Mouse (Mus musculus) intestine, postnatal 0 days (tissue): ENCODE data around the gene Lrrc4c. TPM values are rescaled to one million over a fixed set of nuclear protein-coding genes. Genes with fewer than 3 reads are reported as not detected.

Experiments used
- ATAC-seq: fragments of 200-750 bp; cut with Nextera tagmentation; 2 replicates; pipeline ENCODE4 v1.8.0; 2017; ENCODE audit warnings: mild to moderate bottlenecking, moderate TSS enrichment, moderate library complexity
- H3K27ac ChIP-seq: fragments of 300-500 bp; sonication (generic); 2 replicates; pipeline ENCODE4 v1.5.1; 2014; ENCODE audit warnings: mild to moderate bottlenecking, low read depth, low read length, moderate library complexity
- H3K27me3 ChIP-seq: fragments of 300-500 bp; sonication (generic); replicated peaks from 2 replicates; pipeline ENCODE4 v1.6.1; 2014; ENCODE audit warnings: low read length, mixed read lengths; ENCODE audit not compliant: control insufficient read depth, insufficient read depth
- H3K36me3 ChIP-seq: fragments of 300-500 bp; sonication (generic); 2 replicates; pipeline ENCODE4 v1.6.1; 2014; ENCODE audit warnings: mild to moderate bottlenecking, moderate library complexity; ENCODE audit not compliant: control insufficient read depth, insufficient read depth
- H3K4me1 ChIP-seq: fragments of 300-500 bp; sonication (generic); replicated peaks from 2 replicates; pipeline ENCODE4 v1.6.1; 2014; ENCODE audit warnings: antibody characterized with exemption, low read length, mixed read lengths; ENCODE audit not compliant: control insufficient read depth, insufficient read depth
- H3K4me2 ChIP-seq: fragments of 300-500 bp; sonication (generic); replicated peaks from 2 replicates; pipeline ENCODE4 v1.6.1; 2014; ENCODE audit warnings: low read depth, mild to moderate bottlenecking, moderate library complexity
- H3K4me3 ChIP-seq: fragments of 300-500 bp; sonication (generic); 2 replicates; pipeline ENCODE4 v1.5.1; 2014; ENCODE audit warnings: low read depth, low read length
- H3K9ac ChIP-seq: fragments of 300-500 bp; sonication (generic); 2 replicates; pipeline ENCODE4 v1.6.1; 2014; ENCODE audit warnings: mild to moderate bottlenecking, low read depth, low read length
- H3K9me3 ChIP-seq: fragments of 300-500 bp; sonication (generic); 2 replicates; pipeline ENCODE4 v1.6.1; 2016; ENCODE audit warnings: mixed run types; ENCODE audit not compliant: control insufficient read depth
- CTCF ChIP-seq: sonication (generic); IDR thresholded peaks from 2 replicates; pipeline ENCODE4 v1.5.1; 2016; ENCODE audit warnings: low read depth, mild to moderate bottlenecking, control low read depth, antibody characterized with exemption, moderate library complexity
- WGBS: fragments of 180-500 bp; shearing (Covaris S2); extraction: QIAGEN DNeasy Blood & Tissue Kit; methylation state at CpG from one replicate; pipeline ENCODE4 v1.1.7; 2014; 5-methylcytosine and 5-hydroxymethylcytosine counted together
- polyA plus RNA-seq: library from polyadenylated mRNA; unstranded; fragments of >200 nt; fragmentation: Nextera tagmentation; extraction: Ambion mirVana; gene quantifications from 2 replicates; pipeline ENCODE4 v1.2.1, GENCODE M21; 2015

The Lrrc4c gene
- polyA plus RNA-seq, 1 experiment from 2014 or later = 1.2 TPM

DNA sequence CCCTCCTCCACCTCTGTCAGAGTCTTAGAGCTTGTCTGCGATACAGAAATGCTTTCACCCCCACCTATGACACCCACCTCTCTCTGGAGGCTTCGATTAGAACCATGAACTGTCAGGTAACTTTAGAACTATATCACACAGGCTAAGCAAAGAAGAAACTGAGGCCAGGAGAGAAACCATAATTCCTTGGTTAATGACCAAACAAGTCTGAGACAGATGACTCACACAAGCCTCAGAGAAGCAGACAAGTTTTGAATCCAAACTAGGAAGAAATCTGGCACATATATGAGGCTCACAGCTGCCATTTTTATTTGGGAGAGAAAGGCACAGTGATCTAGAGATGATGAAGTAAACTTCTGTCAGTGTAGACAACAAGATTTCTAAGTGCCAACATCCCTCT lies 1151.4 kb downstream of the Lrrc4c start:
- WGBS = 42% methylated on average over 2 of the region's 2 CpGs
- H3K4me3 ChIP-seq = no peak overlapping the region
- H3K9me3 ChIP-seq = no peaks in the 10 kb centered on the region
- no peak for TF ChIP-seq CTCF
- ATAC-seq = no peak
- H3K36me3 ChIP-seq = no peaks in the 10 kb centered on the region
- no peak overlapping the region for H3K4me2 ChIP-seq
- no peak overlapping the region for H3K9ac ChIP-seq
- 0 out of 2 replicates have a peak, but pooled peaks cover 5% of the 10 kb centered on the region for H3K27me3 ChIP-seq
- H3K4me1 ChIP-seq = no peaks in the 10 kb centered on the region
- no peak overlapping the region for H3K27ac ChIP-seq

DNA sequence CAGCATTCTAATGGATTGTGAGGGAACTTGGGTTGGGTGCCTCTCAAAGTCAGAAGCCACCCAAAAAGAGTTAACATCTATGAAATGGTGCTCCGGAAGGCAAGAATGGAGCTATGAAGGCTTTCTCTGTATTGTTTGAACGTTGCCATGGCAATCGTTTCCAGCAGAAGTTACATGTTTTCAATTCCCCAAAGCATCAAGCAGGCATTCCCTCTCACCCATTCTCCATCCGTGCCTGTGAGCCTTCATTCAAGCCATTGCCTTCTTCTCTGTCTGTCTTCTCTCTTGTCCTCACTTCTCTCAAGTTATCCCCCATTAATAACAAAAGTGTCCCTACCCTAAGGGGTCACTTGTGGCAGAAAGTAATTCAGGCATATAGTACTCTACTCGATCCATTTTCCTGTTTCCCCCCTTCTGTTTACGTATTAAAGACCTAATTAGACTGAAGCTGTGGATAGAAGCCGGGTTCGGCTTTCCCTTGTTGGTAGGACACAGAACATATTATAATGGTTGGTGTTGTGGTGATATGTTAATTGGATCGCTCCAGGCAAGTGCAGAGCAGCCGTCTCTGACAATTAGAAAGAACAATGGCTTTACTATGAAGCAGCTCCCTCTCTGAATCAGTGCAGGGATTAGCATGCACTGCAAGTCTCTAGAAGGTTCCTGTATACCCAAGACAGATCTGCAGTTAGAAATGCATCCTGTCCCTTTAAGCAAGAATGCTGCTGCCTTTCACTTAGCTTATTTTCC lies 1160.4 kb downstream of the Lrrc4c start:
- H3K9ac ChIP-seq = no peak overlapping the region
- H3K4me1 ChIP-seq = no peaks in the 10 kb centered on the region
- WGBS = 73% methylated on average over 10 of the region's 10 CpGs
- no peaks in the 10 kb centered on the region for H3K27me3 ChIP-seq
- H3K27ac ChIP-seq = no peak overlapping the region
- no peak overlapping the region for H3K4me2 ChIP-seq
- no peak for TF ChIP-seq CTCF
- ATAC-seq = no peak
- H3K36me3 ChIP-seq = no peaks in the 10 kb centered on the region
- no peak overlapping the region for H3K4me3 ChIP-seq
- H3K9me3 ChIP-seq = no peaks in the 10 kb centered on the region

- H3K27ac ChIP-seq = no peak overlapping the region
- no peak overlapping the region for H3K4me3 ChIP-seq
- no peaks in the 10 kb centered on the region for H3K27me3 ChIP-seq
- no peaks in the 10 kb centered on the region for H3K9me3 ChIP-seq
- H3K36me3 ChIP-seq = no peaks in the 10 kb centered on the region
- no peak for TF ChIP-seq CTCF
- ATAC-seq = no peak
- 77% methylated on average over 4 of the region's 4 CpGs for WGBS
- no peak overlapping the region for H3K9ac ChIP-seq
- H3K4me1 ChIP-seq = no peaks in the 10 kb centered on the region
- no peak overlapping the region for H3K4me2 ChIP-seq
Measured at GRCm38 (mm10) chr2:97478925-97479298, 1160.9 kb downstream of the Lrrc4c start.

- Histone ChIP-seq H3K4me1 (no peaks in the 10 kb centered on the region), H3K4me2 (no peak overlapping the region), H3K4me3 (no peak overlapping the region), H3K9me3 (no peaks in the 10 kb centered on the region), H3K9ac (no peak overlapping the region), H3K36me3 (no peaks in the 10 kb centered on the region), H3K27me3 (no peaks in the 10 kb centered on the region), H3K27ac (no peak overlapping the region)
- no peak for ATAC-seq
- TF ChIP-seq CTCF = no peak
- WGBS = 76% methylated on average over 1 of the region's 1 CpGs
Measured at GRCm38 (mm10) chr2:97484990-97485389, 1167.0 kb downstream of the Lrrc4c start.

DNA sequence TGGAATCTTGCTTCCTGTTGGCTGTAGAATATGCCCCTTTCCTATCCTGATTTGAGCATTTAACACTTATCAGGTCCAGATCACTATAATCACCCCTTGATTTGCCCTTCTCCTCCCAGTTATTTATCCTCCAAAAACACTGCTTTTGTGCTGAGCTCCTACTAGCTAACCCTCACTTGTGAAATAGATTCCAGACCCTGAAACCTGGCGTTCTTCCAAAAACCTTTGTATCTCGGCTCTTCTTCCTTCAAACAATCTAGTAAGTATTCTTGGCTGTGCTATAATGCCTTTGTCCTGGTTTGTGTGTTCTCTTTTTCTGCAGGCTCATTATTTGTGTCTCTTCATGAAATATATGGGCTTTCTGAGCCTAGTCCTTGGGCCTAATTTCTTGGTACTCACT lies 1167.6 kb downstream of the Lrrc4c start:
- Histone ChIP-seq H3K27ac (no peak overlapping the region), H3K9me3 (no peaks in the 10 kb centered on the region), H3K27me3 (no peaks in the 10 kb centered on the region), H3K4me2 (no peak overlapping the region), H3K9ac (no peak overlapping the region), H3K4me1 (no peaks in the 10 kb centered on the region), H3K36me3 (no peaks in the 10 kb centered on the region), H3K4me3 (no peak overlapping the region)
- TF ChIP-seq CTCF = no peak
- ATAC-seq = no peak
- 65% methylated on average over 2 of the region's 2 CpGs for WGBS

DNA sequence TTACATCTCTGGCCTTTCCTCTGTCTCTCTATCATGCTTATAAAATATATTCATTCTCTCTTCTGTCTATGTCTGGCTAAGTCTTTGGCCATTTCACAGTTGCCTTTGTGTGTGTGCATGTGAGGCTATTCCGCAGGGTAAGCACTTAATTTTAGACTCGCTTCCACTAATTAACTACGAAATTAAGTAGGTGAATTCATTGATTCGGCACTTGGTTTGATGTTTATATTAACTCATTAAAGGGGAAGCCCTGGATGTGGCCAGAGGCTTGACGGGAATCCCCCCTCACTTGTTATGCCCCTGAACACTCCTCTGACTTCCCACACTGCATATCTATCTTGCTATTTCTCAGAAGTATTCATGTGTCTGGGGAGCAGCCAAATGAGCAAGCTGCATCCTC lies 1169.6 kb downstream of the Lrrc4c start:
- H3K4me3 ChIP-seq = no peak overlapping the region
- no peaks in the 10 kb centered on the region for H3K27me3 ChIP-seq
- H3K4me2 ChIP-seq = no peak overlapping the region
- no peak for TF ChIP-seq CTCF
- H3K27ac ChIP-seq = no peak overlapping the region
- H3K4me1 ChIP-seq = no peaks in the 10 kb centered on the region
- H3K9ac ChIP-seq = no peak overlapping the region
- ATAC-seq = no peak
- no peaks in the 10 kb centered on the region for H3K9me3 ChIP-seq
- no peaks in the 10 kb centered on the region for H3K36me3 ChIP-seq
- WGBS = 77% methylated on average over 5 of the region's 5 CpGs
